Mouse (Mus musculus): ENCODE measurements around the gene Tns1.

DNA sequence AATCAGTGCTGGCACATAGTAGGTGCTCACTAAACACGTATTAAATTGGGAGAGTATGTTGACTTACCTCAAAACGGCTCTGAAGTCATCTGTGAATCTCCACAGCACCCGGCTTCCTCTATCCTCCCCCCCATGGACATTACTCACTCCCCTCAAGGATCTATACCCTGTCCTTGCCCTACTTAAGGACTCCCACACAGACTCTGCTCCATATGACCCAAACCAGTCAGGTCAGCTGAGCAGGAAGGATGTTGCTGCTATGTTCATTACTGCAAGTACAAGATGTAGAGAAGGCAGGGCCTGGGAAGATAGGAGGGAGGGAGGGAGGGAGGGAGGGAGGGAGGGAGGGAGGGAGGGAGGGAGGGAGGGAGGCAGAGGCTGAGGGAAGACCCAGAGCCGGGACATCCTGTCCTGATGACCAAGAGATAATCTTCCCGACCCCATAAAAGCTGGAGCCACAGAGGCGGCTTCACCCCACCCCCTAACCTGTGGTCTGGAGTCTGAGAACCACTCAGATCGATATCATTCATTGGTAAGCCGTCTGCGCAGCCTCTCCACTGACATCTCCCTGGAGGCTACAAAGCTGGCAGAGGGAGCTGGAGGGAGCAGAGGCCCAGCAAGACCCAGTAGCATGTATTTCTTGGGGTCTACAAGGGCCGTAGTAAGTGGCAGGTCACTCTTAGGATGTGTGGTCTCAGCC lies 219.0 kb downstream of the Tns1 start:
- no peak for TF ChIP-seq POLR2A (IDR thresholded peaks at IDR 0.05; ENCODE audit: control insufficient read depth, extremely low read depth, insufficient read depth, low read length, poor library complexity)
- no peak for TF ChIP-seq CTCF (IDR thresholded peaks at IDR 0.05; ENCODE audit: borderline replicate concordance, control insufficient read depth, extremely low read depth, insufficient read depth, low read length, poor library complexity)
